Mouse (Mus musculus) bone marrow, adult 2 months (tissue): ENCODE data around the gene Rpl9-ps6.

Experiments used
- CTCF ChIP-seq: fragments of 200-500 bp; IDR thresholded peaks from 2 replicates; pipeline ENCODE4 v1.5.1; 2011; ENCODE audit warnings: low read length, control low read depth; ENCODE audit not compliant: control insufficient read depth, insufficient read depth
- POLR2A ChIP-seq: fragments of 200-500 bp; IDR thresholded peaks from 2 replicates; pipeline ENCODE4 v1.6.1; 2011; ENCODE audit warnings: low read depth, mild to moderate bottlenecking, control low read depth, low read length, borderline replicate concordance; ENCODE audit not compliant: control insufficient read depth

DNA sequence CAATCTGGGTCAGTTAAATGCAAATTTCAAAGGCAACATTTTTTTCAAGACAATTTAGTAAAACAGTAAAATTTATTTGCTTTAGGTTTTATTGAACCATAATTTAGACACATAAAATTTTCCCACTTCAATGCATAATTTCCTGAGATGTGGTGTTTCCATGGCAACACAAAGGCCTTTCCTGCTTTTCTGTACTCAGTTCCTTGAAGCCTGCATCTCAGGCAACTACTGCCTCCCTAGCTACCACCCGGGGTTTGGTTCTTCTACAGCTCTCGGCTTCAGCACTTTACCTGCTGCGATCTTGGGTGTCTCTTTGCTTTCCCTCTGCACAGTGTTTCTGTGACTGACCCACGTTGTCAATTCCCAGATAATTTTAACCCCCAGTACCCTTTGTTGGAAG is 14.1 kb downstream of the Rpl9-ps6 start:
- TF ChIP-seq POLR2A (no peak), CTCF (no peak)
